Mouse (Mus musculus) adrenal gland, postnatal 4 days (tissue): ENCODE results near the gene Atad5. TPM values are rescaled to one million over a fixed set of nuclear protein-coding genes. Genes with fewer than 3 reads are reported as not detected.

Source experiments
- DNase-seq, 2 experiments: peaks; one replicate each; pipeline ENCODE4 v3.0.0; 2021 to 2022; ENCODE audit warnings: low spot score in 2 of 2, mixed read lengths in 2 of 2
- total RNA-seq, 2 experiments: library from RNA; stranded (reverse); gene quantifications; 2 replicates each; pipeline ENCODE4 v1.2.3; 2021

The Atad5 gene
- total RNA-seq, 2 experiments from 2014 or later, result 10.1 to 10.8 TPM

DNA sequence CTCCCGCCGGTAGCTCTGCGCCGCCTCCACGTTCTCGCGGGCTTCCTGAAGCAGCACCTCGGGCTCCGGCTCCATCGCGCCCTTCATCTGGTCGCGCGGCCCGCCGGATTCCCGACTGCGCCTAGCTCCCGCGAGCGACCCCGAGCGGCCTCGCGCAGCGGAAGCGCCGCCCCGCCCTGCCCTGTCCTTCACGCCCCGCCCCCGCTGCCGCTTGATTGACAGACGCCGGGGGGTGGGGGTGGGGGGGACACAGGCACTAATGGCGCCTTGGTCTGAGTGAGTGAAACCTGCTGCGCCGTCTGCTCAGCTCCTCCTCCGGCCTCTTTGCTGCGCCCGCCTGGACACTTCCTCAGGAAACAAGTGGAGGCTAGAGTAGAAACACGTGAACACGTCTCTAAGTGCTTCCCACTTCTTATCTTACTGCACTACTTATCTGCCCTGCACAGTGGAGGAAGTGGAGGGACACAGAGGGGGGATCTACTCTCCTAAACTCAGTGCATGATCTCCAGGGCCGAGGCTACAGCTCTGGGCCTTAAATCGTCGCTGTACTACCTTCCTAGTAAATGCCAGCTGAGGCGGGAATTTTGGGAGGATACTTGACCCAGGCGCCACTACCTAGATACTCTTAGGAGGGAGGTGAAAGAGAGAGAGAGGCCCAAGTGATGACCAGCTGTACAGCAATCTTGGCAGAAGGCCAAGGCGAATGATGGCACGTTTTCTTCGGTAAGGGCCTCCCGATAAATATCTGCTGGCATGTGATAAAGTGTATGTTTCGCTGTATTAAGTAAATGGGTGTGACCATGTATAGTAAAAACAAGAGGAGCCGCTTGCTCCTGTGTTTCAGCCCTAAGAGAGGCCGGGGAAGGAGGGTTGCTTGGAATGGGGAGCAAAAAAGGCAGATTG lies 8.1 kb upstream of the Atad5 start, which contains the start of gene Crlf3:
Gene Crlf3 (minus strand): TSS at position 166 of the 903 bp plus-strand sequence.
- DNase-seq, result peak; percentile 87 to 91

DNA sequence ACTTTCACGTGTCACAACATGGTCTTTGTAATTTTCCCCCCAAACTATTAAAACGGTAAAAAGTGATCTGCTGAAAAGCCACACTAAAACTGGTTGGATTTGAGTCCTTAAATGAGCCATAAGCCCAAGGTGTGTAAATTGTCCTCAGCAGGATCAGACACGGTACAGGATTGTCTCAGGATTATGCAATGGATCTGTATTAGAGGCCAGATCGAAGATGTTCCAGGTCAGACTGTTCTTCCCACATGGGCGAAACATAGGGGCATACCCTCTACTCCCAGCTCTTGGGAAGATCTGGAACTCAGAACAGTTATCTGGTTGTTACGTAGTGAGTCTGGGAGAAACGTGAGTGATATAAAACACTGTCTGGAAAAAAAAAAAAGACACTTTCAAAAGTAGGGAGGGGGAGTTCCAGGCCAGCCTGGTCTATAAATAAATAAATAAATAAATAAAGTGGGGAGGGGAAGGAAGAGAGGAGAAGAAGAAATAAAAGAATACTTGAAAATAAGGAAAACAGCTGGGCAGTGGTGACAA lies 7.3 kb upstream of the Atad5 start:
- no peak for DNase-seq

- no peak for DNase-seq
Measured at GRCm38 (mm10) chr11:80085356-80086055, 3.7 kb upstream of the Atad5 start.

DNA sequence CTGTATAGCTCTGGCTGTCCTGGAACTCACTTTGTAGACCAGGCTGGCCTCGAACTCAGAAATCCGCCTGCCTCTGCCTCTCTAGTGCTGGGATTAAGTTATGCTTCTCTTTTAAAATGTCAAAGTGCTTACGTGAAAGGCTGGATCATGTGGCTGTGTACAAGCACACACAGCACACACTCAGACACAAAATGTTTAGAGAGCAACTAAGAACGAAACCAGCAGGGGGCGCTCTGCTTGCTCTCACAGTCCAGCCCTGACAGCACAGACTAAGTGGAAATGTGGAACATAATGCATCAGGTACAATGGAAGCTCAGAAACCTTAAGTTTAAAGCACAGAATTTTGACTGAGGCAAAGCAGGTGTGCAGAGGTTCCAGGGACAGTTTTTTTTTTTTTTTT lies 2.4 kb upstream of the Atad5 start:
- DNase-seq, result peak; percentile 52 to 58

DNA sequence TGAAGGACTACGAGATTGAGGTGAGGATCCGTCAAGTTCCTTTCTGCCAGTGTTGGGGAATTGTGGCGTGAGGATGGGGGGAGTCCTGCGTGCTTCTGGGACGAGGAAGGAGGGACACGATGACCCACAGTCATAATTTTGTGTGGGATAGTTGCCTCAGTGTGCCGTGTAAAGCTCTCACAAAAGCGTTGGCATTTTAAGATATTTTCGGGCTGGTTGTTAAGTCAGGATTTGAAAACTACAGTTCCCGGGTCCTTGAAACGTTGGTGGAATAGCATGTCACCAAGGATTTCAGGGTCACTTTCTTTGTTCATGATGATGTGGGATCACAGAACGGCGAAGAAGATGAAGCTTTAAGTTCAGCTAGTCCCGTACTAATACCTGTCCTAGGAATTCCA lies 616 bp downstream of the Atad5 start:
- DNase-seq, result no peak

GRCm38 (mm10) chr11:80090555-80091164 lies 1.5 kb downstream of the Atad5 start:
- no peak for DNase-seq

DNA sequence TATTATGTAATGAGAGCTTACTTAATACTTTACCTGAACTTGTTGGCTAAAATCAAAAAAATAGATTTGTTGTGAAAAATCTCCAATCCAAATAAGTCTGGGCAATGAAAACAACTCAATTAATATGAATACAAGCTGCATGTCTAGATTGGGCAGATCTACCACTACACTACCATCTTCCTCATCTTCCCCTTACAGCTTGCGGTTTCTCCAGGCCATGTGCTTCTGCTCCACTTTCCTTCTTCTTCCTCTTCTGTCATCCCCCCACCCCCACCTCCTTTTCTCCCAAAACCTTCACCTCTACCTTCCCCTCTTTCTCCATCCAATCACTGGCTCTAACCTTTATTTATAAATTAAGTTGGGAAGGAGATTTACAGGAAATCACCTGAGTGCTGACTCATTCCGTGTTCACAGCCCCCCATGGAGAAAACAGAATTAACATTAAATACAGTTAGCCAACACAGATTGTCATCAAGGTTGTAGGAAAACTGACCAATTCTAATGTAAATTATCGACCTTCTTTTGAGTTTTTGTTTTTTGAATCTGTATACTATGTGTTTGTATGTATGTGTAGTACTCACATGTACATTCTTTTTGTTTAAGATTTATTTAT lies 9.3 kb downstream of the Atad5 start:
- DNase-seq, result no peak

DNA sequence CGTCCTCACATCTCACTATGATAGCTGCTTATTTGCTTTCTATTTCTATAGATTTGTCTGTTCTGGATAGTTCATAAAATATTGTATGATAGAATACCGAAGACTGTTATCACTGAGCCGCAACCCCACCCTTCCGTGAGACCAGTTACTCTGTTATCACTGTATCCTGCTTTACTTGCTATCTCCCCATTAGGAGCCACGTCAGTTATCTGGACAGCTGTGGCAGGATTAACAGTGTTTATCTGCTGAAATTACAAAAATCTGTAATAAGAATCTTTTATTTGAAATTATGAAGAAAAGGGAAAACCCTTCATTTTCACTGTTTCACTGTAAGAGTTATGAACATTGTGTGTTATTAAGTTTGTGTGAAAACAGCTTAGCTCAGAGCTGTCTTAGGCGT lies 12.1 kb downstream of the Atad5 start:
- no peak for DNase-seq

GRCm38 (mm10) chr11:80104407-80104806 lies 15.2 kb downstream of the Atad5 start:
- DNase-seq, result no peak

DNA sequence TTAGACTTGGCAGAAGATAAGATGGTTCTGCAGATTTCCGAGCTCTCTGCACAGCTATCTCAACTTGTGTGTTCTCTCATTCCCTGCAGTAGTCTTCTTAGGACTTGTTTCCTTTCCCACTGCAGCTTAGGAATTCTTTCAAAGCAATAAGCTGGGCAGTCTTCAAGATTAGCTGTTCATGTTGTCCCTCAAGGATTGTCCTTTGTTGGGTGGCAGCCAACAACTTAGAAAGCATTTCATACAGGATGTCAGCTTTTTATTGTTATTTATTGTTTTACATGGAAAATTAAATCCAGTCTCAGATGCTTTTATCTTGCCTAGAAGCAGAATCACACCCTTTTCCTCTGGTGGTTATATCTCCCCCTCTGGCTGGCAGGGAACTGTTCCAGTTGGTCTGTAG lies 27.2 kb downstream of the Atad5 start:
- DNase-seq, result no peak

DNA sequence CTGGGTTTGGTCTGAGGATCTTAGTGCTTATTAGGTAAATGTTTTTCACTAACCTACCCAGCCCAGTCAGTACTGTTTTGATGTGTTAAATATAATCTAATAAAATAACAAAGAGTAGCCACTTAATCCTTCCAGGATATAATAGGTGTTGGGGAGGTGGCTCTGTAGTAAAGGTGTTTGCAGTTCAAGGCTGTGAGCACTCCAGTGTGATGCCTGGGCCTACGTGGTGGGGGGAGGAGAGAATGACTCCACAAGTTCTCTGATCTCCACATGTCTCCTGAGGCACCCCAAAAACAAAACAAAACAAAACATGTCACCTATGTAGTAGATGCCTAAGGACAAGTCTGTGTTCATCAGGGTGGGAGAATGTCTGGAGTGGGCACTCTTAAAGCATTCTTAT lies 42.9 kb downstream of the Atad5 start:
- DNase-seq, result no peak

DNA sequence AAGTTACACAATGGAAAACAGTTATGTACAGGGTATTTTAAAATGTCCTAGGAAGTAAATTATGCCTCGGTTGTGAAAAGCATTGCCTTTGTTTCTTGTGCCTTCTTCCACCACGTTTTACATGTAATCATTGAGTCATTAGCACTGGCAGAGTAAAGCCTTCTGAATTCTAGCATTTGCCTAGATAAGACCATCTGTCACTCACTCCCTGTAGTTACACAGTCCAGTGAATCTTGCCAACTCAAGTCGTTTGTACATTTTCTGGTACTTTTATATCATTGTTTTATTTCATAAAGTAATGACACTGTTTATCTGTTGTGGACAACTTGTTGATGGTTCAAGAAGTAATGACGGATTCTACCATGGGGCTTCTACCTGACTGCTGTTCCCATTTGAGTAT lies 45.5 kb downstream of the Atad5 start:
- DNase-seq, result no peak

- no peak for DNase-seq
Measured at GRCm38 (mm10) chr11:80135954-80136683, 46.9 kb downstream of the Atad5 start.

- DNase-seq, result no peak
Measured at GRCm38 (mm10) chr11:80136786-80137185, 47.6 kb downstream of the Atad5 start.

DNA sequence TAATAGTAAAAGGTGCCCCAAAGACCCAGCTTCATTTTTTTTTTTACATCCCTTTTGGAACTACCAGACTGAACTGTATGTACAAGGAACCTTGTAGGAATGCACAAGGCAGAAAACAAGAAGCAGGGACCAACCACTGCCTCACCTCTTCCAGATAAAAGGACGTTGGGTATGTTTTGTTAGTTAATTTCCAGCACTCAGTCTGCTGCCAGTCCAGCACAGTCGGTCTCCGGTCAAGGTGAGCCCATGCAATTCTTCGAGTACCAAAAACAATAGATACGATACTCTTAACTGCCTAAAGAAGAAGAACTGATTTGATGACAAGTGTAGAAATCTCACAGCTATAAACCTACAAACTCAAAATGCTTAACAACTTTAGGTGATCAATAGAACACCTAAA lies 48.6 kb downstream of the Atad5 start:
- DNase-seq, result no peak

- peak; percentile 56 to 76 for DNase-seq
Measured at GRCm38 (mm10) chr11:80141825-80142521, 52.8 kb downstream of the Atad5 start, which contains the start of gene Tefm. Tefm (minus strand) TSS chr11:80142175.

DNA sequence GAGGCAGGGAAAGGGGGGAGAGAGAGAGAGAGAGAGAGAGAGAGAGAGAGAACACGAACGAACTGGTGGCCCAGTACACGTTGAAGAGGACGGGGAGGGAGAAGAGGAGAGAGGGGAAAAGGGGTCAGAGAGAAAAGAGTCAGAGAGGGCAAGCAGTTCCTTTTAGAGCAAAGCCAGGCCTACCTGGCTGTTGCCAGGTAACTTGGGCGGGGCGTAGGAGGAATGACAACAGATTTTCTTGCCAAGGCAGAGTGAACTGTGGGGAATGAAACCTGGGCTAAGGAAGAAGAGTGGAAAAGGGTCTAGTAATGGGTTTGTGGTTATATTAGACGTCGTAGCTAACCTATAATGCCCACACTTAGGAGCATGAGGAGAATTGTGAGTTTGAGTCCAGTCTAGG lies 53.7 kb downstream of the Atad5 start:
- no peak for DNase-seq

GRCm38 (mm10) chr11:80145787-80146275 lies 56.6 kb downstream of the Atad5 start:
- DNase-seq, result no peak

DNA sequence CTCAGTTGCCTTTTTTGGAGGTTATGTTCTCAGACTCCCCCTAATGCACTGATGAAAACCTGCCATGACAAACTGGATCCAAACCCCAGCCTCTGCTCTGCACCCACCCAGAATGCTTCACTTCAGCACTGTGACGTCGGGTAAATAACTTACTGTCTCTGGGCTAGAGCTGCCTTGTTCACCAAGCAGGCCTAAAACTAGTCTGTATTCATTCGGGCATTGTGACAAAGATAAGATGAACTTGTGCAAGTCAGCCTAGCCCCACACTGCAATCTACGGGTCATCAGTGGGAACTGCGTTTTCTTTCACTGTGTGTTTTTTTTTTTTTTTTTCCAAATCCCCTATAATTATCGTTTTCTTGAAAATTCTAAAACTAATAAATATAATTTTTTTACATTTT lies 58.5 kb downstream of the Atad5 start:
- DNase-seq, result no peak

- DNase-seq, result no peak
Measured at GRCm38 (mm10) chr11:80148313-80148712, 59.1 kb downstream of the Atad5 start.
